Mouse (Mus musculus) regulatory T cell (primary cell): ENCODE data around the gene Garnl3.
"Not testable (repeated sequence)": the region's sequence is repeated elsewhere in the genome, so short reads cannot be mapped to it uniquely, and the experiment has no call there.

ENCODE experiments used
- in situ Hi-C: fragments of 300-600 bp; cut with MboI, MseI; formaldehyde crosslinking; loops from one replicate; pipeline ENCODE4 v1.15.1; 2025; ENCODE audit warnings: high pct_unique_total_duplicates

Garnl3 gene

DNA sequence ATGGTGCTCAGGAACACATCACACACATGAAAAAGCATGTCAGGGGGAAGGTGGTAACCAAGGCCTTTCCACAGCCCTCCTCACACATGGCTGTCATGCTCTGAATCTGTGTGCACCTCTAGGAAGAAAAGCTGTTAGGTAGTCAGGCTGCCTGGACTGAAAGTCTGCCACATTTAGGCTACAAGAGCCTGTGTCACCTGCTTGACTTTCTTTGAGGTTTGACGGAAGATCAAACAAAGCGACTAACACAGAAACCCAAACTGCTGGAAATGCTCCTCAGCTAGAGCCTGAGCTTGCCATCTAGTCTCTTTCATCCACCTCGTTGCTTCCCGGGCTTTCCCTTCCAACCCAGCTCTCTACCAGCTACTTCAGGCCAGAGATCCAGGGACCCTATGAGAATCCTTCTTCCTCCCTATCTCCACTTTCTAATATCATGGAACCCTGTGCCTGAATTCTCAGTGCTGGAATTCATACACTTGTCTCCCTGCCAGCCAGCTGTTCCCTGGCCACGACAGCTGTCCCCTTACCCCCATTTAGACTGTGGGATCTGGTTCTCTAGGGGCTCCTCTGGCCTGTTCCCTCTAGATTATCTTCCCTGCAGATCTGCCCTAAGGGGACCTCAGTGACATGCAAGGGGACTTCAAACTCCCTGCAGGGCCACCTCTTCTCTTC is 98.9 kb downstream of the Garnl3 start:
- in situ Hi-C loops: no loop called here

DNA sequence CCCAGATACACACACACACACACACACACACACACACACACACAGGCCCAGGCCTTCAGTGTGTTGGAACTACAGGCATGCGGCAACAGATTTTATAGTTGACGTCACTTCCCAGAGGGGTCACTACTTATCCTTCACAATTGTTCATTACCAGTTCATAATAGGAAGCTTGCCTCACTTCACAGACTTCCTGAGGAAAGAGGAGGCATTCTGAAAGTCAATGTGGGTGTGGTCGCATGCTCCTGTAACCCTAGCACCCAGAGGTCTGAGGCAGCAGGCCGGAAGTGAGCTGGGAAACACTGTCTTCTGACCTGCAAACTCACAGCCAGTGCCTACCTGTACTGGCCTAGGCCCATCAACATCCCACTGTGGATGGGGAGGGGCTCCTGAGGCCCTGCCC is 106.4 kb downstream of the Garnl3 start:
- in situ Hi-C loops: no loop called here

DNA sequence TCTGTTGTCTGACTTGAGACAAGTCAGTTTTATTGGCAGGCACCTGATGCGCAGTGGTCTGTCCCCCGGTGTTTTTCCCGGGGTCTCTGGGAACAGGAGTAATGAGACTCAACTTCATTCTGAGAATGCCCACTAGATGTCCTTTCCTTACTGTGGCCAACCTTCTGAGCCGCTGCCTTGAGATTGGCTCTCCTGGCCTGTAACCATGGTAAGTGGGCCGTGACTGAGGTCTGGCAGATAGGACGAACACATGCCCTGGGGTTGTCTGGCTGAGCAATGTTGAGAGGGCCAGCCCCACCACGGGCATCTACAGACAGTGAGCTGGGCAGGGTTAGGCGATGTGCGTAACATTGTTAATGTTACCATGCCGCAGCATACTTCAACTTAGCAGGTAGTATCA is 106.9 kb downstream of the Garnl3 start:
- in situ Hi-C loops: no loop called here

DNA sequence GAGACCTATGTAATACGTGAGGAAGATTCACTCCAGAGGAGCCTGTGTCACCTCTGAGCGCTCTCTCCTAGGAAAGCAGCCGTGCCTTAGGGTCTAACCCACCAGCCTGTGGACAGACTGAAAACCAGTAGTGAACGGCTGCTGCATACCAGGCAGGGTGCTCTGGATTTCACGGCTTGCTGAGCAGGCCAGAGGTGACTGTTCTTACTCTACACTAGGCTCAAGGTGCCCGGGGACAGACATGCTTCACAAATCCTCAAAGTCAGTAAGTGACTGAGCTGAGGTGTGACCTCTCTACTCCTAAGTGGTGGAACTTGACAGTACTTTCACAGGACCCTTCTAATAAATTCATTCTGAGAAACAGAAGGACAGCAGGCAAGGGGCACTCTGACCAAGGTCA is 108.6 kb downstream of the Garnl3 start:
- in situ Hi-C loops: no loop called here

DNA sequence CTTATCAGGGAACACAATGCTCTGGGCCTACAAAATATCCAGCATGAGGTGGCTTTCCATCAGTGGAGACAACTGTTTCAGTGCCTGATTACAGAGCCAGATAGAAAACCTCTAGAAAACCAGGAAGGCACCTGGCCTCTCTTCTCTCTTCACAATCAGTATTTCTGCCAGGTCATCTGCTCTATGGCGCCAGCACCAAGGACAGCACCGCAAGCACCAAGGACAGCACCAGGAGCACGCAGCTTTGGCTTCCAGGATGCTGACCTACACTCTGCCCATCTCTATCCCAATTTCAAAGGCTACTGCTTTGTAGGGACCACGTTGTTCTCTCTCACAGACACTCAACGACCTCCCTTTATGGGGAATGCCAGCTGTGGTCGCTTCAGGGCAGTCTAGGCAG is 113.4 kb downstream of the Garnl3 start:
- in situ Hi-C loops: no loop called here

DNA sequence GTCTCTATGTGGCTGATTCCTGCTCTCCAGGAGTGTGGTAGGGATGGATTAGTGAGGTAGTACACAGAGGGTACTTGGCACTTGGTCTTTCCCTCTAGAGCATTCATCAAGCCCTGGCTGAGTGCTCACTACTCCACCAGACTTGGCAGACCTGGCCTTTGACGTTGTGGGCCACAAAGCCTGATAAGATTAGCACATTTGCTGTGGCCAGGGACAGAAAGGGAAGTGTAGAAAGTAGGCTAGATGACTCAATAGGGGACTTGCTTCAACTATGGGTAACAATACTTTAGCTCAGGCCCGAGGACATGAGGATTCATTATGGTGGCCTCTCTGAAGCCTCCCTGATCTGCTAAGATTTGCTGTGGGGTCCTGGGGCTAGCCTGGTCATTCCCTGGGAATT is 114.3 kb downstream of the Garnl3 start:
- in situ Hi-C loops: no loop called here

DNA sequence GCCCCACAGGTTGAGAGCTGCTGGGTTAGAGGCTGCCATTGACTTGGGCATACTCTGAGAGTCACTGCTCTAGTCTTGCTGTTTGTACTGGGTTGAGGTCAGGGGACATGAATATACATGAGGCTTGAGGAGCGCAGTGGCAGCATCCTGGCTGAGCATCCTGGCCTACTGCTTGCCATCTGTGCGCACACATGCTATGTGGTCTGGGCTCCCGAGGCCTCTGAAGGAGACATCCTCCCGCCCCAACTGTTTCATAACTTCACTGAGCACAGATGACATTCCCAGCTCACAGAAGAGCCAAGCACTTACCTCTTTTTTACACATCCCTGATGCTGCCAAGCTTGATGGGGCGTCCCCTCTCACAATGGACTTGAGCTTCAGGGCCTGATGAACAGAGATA is 116.6 kb downstream of the Garnl3 start:
- in situ Hi-C loops: no loop called here

DNA sequence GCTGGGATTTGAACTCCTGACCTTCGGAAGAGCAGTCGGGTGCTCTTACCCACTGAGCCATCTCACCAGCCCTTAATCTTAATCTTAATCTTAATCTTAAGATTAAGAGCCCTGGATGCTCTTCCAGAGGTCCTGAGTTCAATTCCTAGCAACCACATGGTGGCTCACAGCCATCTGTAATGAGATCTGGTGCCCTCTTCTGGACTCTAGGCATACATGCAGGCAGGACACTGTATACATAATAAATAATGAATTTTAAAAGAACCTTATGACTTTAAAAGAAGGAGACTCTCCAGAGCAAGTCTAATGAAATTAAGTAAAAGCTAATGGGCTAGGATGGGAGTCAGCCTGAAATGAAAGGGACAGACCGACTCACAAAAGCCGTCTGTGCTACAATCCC is 122.4 kb downstream of the Garnl3 start:
- in situ Hi-C loops: not testable (repeated sequence)

DNA sequence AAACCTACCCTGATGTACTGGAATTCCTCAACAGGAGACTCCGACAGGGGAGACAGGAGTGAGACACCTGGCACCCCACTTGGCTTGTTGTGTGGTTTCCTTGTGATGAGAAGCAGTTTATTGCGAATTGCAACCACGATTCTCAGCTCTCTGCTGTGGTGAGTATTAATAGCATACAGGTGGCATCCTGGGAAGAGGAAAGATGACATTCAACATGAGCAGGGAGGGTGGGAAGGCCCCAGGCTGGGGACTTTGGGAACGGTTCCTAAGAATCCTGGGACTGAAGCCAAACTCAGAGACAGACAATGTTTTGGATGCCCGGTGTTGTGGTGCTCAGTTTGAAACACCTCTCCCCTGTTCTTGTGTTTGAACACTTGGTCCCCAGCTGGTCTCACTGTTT is 126.4 kb downstream of the Garnl3 start:
- in situ Hi-C loops: no loop called here

DNA sequence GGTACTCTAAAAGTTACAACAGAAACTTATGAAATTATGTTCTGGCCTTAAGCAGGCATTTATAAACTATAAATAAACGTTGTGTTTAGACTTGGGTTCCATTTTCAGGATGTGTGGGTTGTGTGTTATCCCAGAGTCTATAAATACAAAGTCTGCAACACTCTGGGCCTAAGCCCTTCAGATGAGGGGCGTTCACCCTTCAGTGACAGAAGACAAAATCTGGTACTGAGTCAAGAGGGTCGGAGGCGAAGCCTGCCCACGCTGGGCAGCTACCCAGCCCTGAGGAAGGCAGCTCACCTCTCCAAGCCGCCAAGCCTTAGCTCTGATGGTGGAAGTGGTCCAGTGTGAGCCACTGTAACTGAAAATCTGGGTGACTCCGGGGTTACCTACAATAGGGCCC is 129.3 kb downstream of the Garnl3 start:
- in situ Hi-C loops: no loop called here

DNA sequence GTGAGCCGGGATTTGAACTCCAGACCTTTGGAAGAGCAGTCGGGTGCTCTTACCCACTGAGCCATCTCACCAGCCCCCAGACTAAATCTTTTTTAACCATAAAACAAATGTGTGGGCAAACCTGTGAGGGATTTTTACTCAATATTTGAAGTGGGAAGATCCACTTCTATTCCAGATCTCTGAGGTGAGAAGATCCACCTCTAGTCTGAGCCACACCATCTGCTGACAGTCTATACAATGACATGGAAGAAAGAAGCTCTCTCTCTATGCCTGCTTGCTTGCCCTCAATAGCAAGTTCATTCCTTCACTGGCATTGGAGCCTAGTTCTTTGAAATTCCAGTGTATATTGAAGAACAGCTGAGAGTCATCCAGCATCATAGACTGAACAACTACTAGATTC is 131.7 kb downstream of the Garnl3 start:
- in situ Hi-C loops: no loop called here

DNA sequence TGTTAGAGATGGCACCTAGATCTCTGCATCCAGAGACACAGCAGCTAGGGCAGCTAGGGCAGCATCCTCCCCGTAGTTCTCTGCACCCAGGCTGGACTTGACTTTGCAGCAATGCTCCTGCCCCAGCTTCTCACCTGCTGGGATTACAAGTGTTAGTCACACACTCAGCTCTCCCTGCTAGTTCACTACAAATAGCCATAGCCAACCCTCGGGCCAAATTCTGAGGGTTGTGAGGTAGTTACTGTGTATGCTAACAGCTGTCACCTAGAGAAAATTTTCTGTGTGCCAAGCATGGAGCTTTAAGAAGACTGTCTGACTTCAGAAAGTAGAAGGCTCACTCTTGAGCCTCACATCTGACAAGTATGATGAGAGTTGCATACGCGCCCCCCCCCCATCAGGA is 133.7 kb downstream of the Garnl3 start:
- in situ Hi-C loops: no loop called here

DNA sequence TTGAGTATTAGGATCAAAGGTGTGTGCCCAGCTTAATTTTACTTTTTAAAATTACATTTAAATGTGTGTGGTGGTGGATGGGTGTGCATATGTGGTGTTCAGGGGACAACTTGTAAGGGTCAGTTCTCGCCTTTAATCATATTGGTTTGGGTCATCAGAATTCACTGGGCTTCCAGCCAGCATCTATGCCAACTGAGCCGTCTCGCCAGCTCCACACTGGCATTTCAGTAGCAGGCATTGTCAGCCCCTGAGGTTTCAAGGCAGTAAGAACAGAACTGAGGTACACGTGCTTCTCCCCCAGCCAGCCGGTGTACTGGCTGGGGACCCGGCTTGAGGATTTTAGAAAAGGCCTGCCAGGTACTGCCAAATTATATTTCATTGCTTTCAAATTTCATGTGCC is 134.4 kb downstream of the Garnl3 start:
- in situ Hi-C loops: no loop called here

DNA sequence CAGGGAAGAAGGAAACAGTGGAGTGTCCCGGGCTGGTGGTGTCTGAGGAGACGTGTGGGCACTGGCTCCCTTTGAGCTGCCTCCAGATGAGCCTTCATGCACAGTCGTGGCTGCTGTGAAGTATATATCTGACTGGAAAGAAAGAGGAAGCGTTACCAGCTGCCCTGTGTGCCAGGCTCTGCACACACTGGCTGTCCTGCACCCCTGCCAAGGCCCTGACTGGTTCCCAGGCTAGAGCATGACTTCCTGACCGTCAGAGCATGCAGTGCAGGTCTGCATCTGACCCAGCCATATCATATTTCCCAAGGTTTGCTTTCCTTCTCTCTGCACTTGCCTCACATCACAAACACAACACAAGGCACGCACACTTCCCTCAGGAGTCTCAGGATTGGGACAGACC is 139.3 kb downstream of the Garnl3 start:
- in situ Hi-C loops: no loop called here

DNA sequence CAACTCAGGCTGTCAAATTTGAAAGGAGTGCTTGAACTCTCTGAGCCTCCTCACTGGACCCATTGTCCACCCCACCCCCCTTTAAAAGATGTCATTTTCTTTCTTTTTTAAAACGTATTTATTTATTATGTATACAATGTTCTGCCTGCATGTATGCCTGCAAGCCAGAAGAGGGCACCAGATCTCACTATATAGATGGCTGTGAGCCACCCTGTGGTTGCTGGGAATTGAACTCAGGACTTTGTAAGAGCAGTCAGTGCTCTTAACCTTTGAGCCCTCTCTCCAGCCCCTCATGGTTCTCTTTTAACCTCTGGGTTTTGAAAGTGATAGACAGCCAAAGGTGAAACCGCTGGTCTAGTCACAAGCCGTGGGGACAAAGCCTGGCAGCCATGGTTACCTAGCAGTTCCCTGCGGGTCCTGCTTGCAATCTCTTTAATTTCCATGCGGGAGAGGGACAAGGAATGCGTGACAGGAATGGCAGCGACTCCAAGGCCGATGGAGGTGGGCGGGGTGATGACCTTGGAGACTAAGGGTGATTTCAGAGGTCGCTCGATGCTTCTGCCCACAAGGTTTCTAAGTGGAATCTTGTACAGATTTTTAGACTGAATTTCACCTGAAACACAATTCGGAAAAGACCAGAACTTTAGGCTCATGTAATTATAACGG is 141.2 kb downstream of the Garnl3 start:
- in situ Hi-C loops: no loop called here

DNA sequence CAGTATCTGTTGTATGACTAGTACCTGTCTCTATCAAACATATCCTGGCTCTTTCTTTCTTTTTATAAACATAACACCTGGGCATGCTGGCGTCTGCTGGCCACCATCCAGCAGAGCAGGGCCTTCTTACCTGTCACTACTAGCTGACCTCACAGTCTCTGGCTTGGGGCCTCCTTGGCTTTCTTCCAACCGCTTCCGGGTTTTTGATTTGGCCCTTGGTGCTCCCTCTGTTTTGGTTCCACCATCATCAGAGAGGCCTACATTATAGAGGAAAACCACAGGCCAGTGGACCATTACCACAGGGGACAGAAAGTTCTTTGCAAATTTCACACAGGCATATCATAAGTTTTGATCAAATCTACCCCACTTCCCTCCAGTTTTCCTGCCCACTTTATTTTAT is 142.1 kb downstream of the Garnl3 start:
- in situ Hi-C loops: no loop called here

DNA sequence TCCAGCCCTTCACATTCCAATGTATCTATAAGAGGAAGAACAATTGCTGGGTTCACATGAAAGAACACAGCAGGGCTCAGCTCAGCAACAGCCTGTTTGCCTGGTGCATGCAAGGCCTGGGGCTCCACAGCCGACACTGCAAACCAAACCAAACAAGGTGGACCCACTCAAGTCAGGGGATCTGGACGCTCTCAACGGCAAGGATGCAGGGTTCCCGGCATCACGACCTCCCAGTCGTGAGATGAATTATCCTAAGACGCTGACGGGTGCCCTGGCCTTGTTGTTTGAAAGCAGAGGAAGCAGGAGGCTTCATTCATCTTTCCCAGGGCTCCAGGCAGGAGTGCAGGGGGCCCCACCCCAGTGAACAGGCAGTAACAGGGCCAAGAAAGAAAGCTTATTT is 145.6 kb downstream of the Garnl3 start:
- in situ Hi-C loops: no loop called here

DNA sequence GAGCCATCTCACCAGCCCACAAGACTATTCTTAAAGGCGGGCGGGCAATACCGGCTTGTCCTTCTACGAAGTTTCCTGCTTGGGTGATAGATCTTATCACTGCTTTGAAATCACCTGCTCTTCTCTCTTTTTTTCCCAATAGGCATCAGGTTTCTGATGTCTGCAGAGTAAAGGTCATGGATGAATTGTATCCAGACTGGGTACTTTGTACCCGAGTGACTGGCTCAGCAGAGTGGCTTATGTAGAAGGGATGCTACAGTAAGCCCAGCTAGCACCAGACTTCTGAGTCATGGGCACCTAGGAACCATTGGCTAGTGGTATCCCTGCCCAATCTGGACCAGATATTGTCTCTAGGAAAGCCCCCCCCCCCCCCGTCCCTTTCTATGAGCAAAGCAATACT is 147.8 kb downstream of the Garnl3 start:
- in situ Hi-C loops: no loop called here

DNA sequence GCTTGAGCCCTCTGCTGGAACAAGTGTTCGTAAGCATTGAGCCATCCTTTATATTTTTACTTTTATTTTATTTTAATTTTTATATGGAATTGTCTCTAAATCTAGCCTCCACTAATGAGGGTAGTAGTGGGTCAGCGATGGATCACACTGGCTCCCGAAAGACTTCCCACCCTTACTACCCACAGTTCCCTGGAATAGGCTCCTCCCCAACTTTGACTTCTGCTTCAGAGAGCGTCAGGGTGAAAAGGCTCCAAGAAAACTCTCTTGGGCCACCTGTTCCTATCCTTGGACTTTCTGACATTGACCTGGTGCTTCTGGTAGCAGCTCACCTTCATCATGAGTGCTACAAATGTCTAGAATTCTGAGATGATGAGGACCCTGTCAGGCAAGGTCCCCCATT is 148.8 kb downstream of the Garnl3 start:
- in situ Hi-C loops: no loop called here

DNA sequence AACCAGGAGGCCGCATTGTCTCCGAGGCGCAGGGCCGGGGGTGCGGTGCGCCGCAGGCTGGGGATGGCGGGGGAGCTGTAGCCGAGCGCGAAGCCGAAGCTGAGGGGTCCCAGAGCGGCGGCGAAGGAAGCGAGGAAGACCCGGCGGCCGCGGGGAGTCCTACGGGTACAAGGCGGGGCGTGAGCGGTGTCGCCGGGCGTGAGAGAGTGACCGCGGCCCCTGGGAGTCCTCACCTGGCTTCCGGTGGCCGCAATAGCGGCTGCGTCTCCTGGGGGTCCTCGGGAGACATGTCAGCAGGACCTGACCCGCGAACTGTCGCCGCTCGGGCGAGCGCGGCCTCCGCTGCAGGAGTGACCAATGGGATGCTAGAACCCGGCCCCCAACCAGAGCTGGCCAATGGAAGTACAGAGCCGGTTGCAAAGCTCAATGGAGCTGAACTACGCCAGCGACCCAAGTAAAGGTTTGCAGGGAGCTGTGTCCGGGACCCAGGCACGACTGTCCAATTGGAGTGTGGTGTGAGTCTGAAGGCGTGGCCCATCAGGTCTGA is 149.7 kb downstream of the Garnl3 start, which contains the start of gene Slc2a8:
Gene Slc2a8, minus strand, starts transcription at position 359 of the 547 bp plus-strand sequence.
- in situ Hi-C loops: no loop called here

DNA sequence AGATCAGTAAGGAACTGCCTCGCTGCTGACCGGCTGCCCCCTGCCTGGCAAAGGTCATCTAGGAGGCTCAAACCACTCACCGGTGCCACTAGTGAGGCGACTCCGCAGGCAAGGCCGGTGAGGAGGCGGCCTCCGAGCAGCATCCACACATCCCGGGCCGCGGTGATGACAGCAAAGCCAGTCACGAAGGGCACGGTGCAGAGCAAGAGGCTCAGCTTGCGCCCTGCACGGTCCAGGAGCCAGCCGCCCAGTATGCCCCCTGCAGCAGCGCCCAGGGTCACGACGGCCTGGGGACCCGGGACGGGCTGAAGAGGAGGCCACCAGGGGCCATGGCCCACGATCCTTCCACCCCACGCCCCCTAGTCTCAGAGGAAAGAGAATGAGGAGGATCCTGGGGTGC is 150.2 kb downstream of the Garnl3 start:
- in situ Hi-C loops: no loop called here

DNA sequence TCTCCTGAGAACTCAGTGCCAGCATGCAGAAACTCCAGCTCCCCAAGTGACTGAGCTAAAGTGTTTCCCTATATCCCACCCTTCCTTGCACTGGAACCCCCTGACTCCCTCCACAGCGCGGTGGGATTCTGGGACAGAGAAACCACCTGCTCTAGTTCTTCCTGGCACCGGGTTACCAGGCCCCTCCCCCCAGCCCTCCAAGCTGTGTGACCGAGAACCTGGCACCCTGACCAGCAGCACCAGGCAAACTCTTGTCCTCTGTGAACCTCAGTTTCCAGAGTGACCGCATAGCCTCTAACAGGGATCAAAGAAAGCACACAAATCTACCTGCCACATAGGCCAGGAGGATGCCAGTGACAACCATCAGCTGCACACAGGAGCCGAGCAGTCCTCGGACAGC is 151.8 kb downstream of the Garnl3 start:
- in situ Hi-C loops: no loop called here

DNA sequence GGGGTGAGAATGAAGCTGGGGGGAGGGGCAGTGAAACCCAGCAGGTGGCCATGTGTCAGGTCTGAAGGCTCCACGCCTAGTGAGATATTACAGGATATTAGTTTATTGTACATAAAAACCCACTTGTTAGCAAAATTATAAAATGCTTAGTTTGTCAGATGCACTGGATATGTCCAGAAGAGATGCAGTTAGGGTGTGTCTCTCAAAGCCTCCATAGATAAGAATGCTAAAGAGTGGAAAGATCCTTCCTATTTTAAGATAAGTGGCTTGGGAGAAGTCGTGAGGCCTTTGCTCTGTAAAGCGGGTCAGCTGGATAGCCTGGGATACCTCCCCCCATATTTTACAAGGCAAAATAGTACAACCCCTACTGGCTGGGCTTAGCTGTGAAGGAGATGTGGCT is 152.8 kb downstream of the Garnl3 start:
- in situ Hi-C loops: no loop called here
